ENCODE assay signal across 14 mouse cellular contexts in genomic region chr16:6532077-6532995, GRCm38 (mm10).
A peak's percentile ranks its signal among the peaks of the same experiment; 100 is the strongest.
DNase-seq lines count a peak whose midpoint lies in the region; ATAC-seq lines count a peak whose summit lies in the region.
"Had no signal": no experiment of that assay in that cellular context is flagged by ENCODE, and none has a peak within 500 bp of the region (broad histone marks: within the 10 kb centered on the region; RNA-seq: fewer than 3 reads in every experiment).

No protein-coding gene starts in this region.

- ATAC-seq in neural tube, embryonic 12.5 days (ENCODE audit: low FRiP score, low read depth): no peak
- no peak for ATAC-seq in hindbrain, embryonic 14.5 days (ENCODE audit: low FRiP score)

- peak overlapping the region; percentile 42 for H3K27ac ChIP-seq in neural tube, embryonic 12.5 days
- H3K27ac ChIP-seq in hindbrain, embryonic 14.5 days: peak overlapping the region; percentile 68
- H3K27ac ChIP-seq: kidney, embryonic 15.5 days; macrophage had no signal

- peak; percentile 89 for DNase-seq in heart, adult 11 months
- no peak for DNase-seq in heart, postnatal 25 days (ENCODE audit: low spot score)
- DNase-seq in neural tube, embryonic 10.5 days (ENCODE audit: extremely low spot score, low spot score): no peak
- no peak for DNase-seq in hindbrain, embryonic 14.5 days (ENCODE audit: low spot score)
- no peak for DNase-seq in urinary bladder, postnatal 10 days (ENCODE audit: low spot score)
- DNase-seq in thymus, postnatal 10 days (ENCODE audit: low spot score in 2 of 2): no peak
- DNase-seq: embryo, embryonic 11 days had no signal

- H3K4me1 ChIP-seq in neural tube, embryonic 12.5 days: peaks cover 10% of the 10 kb centered on the region; the same call in 1 of the 2 replicates
- peaks cover 23% of the 10 kb centered on the region for H3K4me1 ChIP-seq in hindbrain, embryonic 14.5 days (replicated peaks; ENCODE audit: control insufficient read depth, insufficient read depth, low read length)
- H3K4me1 ChIP-seq: kidney, embryonic 15.5 days had no signal

- no peak overlapping the region for H3K4me3 ChIP-seq in neural tube, embryonic 12.5 days
- no peak overlapping the region for H3K4me3 ChIP-seq in hindbrain, embryonic 14.5 days (replicated peaks; ENCODE audit: low read length)
- H3K4me3 ChIP-seq: erythroblast, embryonic 14.5 days; kidney, embryonic 15.5 days; myocyte had no signal

- H3K4me2 ChIP-seq in neural tube, embryonic 12.5 days (replicated peaks): no peak overlapping the region
- no peak overlapping the region for H3K4me2 ChIP-seq in hindbrain, embryonic 14.5 days (replicated peaks)
- H3K4me2 ChIP-seq: heart, embryonic 11.5 days; kidney, embryonic 15.5 days had no signal

- no peak overlapping the region for H3K9ac ChIP-seq in neural tube, embryonic 12.5 days
- no peak overlapping the region for H3K9ac ChIP-seq in hindbrain, embryonic 14.5 days
- H3K9ac ChIP-seq: kidney, embryonic 15.5 days had no signal

- H3K27me3 ChIP-seq in neural tube, embryonic 12.5 days (replicated peaks): no peaks in the 10 kb centered on the region
- H3K27me3 ChIP-seq in hindbrain, embryonic 14.5 days (ENCODE audit: control insufficient read depth, insufficient read depth, low read length): no peaks in the 10 kb centered on the region
- H3K27me3 ChIP-seq: kidney, embryonic 15.5 days had no signal

- WGBS in neural tube, embryonic 12.5 days: 75% methylated on average over 9 of the region's 9 CpGs
- 56% methylated on average over 9 of the region's 9 CpGs for WGBS in hindbrain, embryonic 14.5 days

- intact Hi-C loops in heart, postnatal 25 days (cut with DNase I): no loop called here

- H3K36me3 ChIP-seq in neural tube, embryonic 12.5 days: no peaks in the 10 kb centered on the region
- no peaks in the 10 kb centered on the region for H3K36me3 ChIP-seq in hindbrain, embryonic 14.5 days (replicated peaks; ENCODE audit: control insufficient read depth, insufficient read depth)
- H3K36me3 ChIP-seq: G1E; kidney, embryonic 15.5 days had no signal

- no peaks in the 10 kb centered on the region for H3K9me3 ChIP-seq in neural tube, embryonic 12.5 days
- H3K9me3 ChIP-seq in hindbrain, embryonic 14.5 days (ENCODE audit: control insufficient read depth, low read length): no peaks in the 10 kb centered on the region
- H3K9me3 ChIP-seq: kidney, embryonic 15.5 days had no signal
